Mouse (Mus musculus) monocyte, adult 5-6 weeks (primary cell): ENCODE measurements around the gene Prr5. TPM values are rescaled to one million over a fixed set of nuclear protein-coding genes. Genes with fewer than 3 reads are reported as not detected.

ENCODE experiments used
- ATAC-seq: fragments of 153-309, 156-312 bp; replicated peaks from 2 replicates; pipeline ENCODE4 v1.8.0; 2017; ENCODE audit warnings: mild to moderate bottlenecking; ENCODE audit not compliant: low TSS enrichment, insufficient number of reproducible peaks, severe bottlenecking, poor library complexity, low FRiP score
- total RNA-seq: library from RNA; stranded (forward); fragments of 200-1000, 200-491, 200-594 nt; gene quantifications from 3 replicates; pipeline ENCODE4 v1.2.3, GENCODE M21; 2017

Gene Prr5
- total RNA-seq = 2.6 to 9.9 TPM (median 3.7 TPM) in 3 replicates

GRCm38 (mm10) chr15:84668938-84669747 is at the start of gene Prr5:
Gene Prr5, plus strand, starts transcription at chr15:84669620.
- no peak for ATAC-seq

- no peak for ATAC-seq
Observed at GRCm38 (mm10) chr15:84620028-84620427, 49.4 kb upstream of the Prr5 start.

- ATAC-seq = no peak
Observed at GRCm38 (mm10) chr15:84621722-84622428, 47.5 kb upstream of the Prr5 start.

GRCm38 (mm10) chr15:84624870-84625269 is 44.5 kb upstream of the Prr5 start:
- no peak for ATAC-seq

- no peak for ATAC-seq
Observed at GRCm38 (mm10) chr15:84625712-84626414, 43.6 kb upstream of the Prr5 start.

GRCm38 (mm10) chr15:84627308-84627707 is 42.1 kb upstream of the Prr5 start:
- no peak for ATAC-seq

GRCm38 (mm10) chr15:84629680-84630079 is 39.7 kb upstream of the Prr5 start:
- ATAC-seq = no peak

- peak; percentile 76 for ATAC-seq
Observed at GRCm38 (mm10) chr15:84631560-84631959, 37.9 kb upstream of the Prr5 start.

GRCm38 (mm10) chr15:84634361-84634760 is 35.1 kb upstream of the Prr5 start:
- ATAC-seq = no peak

GRCm38 (mm10) chr15:84638405-84638804 is 31.0 kb upstream of the Prr5 start:
- ATAC-seq = no peak

GRCm38 (mm10) chr15:84639072-84639450 is 30.4 kb upstream of the Prr5 start:
- no peak for ATAC-seq

GRCm38 (mm10) chr15:84639451-84640136 is 29.8 kb upstream of the Prr5 start:
- no peak for ATAC-seq

- no peak for ATAC-seq
Observed at GRCm38 (mm10) chr15:84640722-84641121, 28.7 kb upstream of the Prr5 start.

GRCm38 (mm10) chr15:84641127-84641526 is 28.3 kb upstream of the Prr5 start:
- no peak for ATAC-seq

GRCm38 (mm10) chr15:84641948-84642347 is 27.5 kb upstream of the Prr5 start:
- ATAC-seq = no peak

- no peak for ATAC-seq
Observed at GRCm38 (mm10) chr15:84643178-84643577, 26.2 kb upstream of the Prr5 start.

GRCm38 (mm10) chr15:84651481-84651880 is 17.9 kb upstream of the Prr5 start:
- ATAC-seq = no peak

GRCm38 (mm10) chr15:84653151-84653550 is 16.3 kb upstream of the Prr5 start:
- ATAC-seq = no peak
